8 mouse cellular contexts compared by ENCODE assay signal in genomic region chr10:20311918-20312735, GRCm38 (mm10). TPM values are rescaled to one million over a fixed set of nuclear protein-coding genes. Genes with fewer than 3 reads are reported as not detected.
A peak's percentile ranks its signal among the peaks of the same experiment; 100 is the strongest.
DNase-seq lines count a peak whose midpoint lies in the region; ATAC-seq lines count a peak whose summit lies in the region.

Gene Bclaf1, plus strand, starts transcription at chr10:20312469.

- peak within 1 kb of the TSS; percentile 81 for H3K9ac ChIP-seq in hindbrain, embryonic 15.5 days

- DNase-seq in T-cell, adult 2 months (ENCODE audit: low spot score): peak; percentile 100
- DNase-seq in cerebellum, postnatal 36 days: peak; percentile 98 to 100
- DNase-seq in frontal cortex, postnatal 36 days (ENCODE audit: low spot score in 2 of 2): peak; percentile 99
- peak; percentile 98 for DNase-seq in left cerebral cortex, adult 11 months (ENCODE audit: low spot score)
- peak; percentile 100 for DNase-seq in lung, postnatal 4 days
- DNase-seq in retina, postnatal 7 days (ENCODE audit: low read depth, low spot score): peak; percentile 99
- DNase-seq in urinary bladder, adult 2 months (ENCODE audit: low spot score): peak; percentile 99

- peak within 1 kb of the TSS; percentile 75 for H3K4me2 ChIP-seq in hindbrain, embryonic 15.5 days

- H3K27me3 ChIP-seq in hindbrain, embryonic 15.5 days: no peaks in the 10 kb centered on the region

- no peaks in the 10 kb centered on the region for H3K9me3 ChIP-seq in hindbrain, embryonic 15.5 days

- peak; percentile 99 for ATAC-seq in hindbrain, embryonic 15.5 days (ENCODE audit: low FRiP score, low read depth)

- 0% methylated on average over 84 of the region's 84 CpGs for WGBS in hindbrain, embryonic 15.5 days

- peak within 1 kb of the TSS; percentile 60 for H3K4me3 ChIP-seq in hindbrain, embryonic 15.5 days

- no peaks in the 10 kb centered on the region for H3K36me3 ChIP-seq in hindbrain, embryonic 15.5 days

- H3K27ac ChIP-seq in hindbrain, embryonic 15.5 days (replicated peaks): peak within 1 kb of the TSS; percentile 99

- peaks cover 26% of the 10 kb centered on the region for H3K4me1 ChIP-seq in hindbrain, embryonic 15.5 days (replicated peaks)

RNA-seq across cellular contexts. Expression of gene Bclaf1, which starts in this region (rescaled TPM):
- polyA plus RNA-seq in hindbrain, embryonic 15.5 days (2015; fragmentation: Nextera tagmentation; extraction: Ambion mirVana): 102 and 108 TPM in 2 replicates
- 60.3 and 62.7 TPM in 2 replicates for polyA plus RNA-seq in urinary bladder, adult 2 months (2012; rRNA removed)

Comparison
In these comparisons a context has a peak if more than half of its experiments do, and no peak if none do; other contexts are left out.
1. Peak in every context shown above with its lines: DNase-seq, ATAC-seq, H3K4me3 ChIP-seq and H3K27ac ChIP-seq.